Mouse (Mus musculus) right cerebral cortex, adult 18-20 months (tissue): ENCODE results near the gene Vipr2.

Experiments used
- DNase-seq: peaks from one replicate; pipeline ENCODE4 v3.0.0; 2022; ENCODE audit warnings: mixed read lengths

The Vipr2 gene

DNA sequence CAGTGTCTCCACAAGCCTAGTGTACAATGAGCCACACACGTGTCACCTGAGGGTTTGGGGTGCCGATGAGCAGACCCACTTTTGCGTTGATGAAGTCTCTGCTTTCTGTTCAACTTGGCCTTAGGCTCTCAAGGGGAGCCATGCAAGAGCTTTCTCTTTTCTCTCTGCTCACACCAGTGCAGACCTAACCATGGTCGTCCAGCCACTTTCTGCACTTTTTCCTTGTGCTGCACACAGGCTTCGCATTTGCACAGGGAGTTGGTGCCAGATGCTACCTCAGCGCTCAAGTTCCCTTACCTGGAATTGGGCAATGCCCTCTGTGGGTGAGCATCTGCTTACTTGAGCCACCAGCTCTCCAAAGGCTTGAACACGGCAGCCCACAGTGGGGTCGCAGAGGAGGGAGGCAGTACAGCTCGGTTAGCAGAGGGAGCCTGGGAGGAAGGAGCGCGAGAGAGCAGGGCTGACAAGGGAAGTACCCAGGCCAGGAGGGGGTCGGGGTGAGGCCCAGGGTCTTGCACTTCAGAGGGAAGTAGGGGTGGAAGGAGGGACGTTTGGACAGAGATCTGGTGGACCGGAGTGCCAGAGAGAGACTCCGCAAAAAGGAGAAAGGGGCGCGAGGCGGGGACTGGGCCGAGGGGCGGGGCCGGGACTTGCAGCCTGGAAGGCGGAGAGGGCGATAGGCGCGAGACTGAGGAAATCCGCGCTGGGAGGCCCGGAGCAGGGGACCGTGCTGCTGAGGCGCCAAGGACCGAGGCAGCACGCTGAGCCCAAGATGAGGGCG, at the start of gene Vipr2:
Vipr2 (plus strand) TSS at position 653 of the 781 bp plus-strand sequence.
- DNase-seq, result no peak

DNA sequence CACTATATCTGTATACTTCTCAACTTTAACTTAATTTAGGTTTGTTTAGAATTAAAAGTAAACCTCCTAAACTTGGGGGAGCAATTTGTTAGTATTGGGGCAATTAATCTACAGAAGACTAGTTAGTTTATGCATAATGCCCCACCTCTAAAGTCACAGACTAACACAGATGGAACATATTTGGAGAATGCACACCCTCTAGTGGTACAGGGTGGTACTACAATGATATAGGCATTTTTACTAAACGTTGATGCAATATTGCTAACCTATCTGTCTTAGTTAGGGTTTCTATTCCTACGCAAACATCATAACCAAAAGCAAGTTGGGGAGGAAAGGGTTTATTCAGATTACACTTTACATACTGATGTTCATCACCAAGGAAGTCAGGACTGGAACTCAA, 49.4 kb upstream of the Vipr2 start:
- no peak for DNase-seq

DNA sequence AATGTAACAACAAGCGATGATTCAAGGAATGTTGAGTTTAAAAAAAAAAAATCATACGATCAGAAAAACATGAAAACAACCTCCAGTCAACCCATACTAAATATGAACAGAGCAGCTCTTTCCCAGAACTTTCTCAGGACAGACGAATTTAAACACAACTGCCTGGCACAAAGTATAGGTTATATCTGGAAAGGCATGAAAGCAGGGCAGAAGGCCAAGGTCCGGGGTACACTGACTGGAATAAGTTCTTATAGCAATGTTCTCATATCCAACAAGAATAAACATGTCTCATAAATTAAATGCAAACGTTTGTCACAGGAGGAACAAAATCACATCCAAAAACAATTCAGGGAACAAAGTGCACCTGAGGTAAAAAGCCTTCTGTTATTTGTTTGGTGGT, 42.2 kb upstream of the Vipr2 start:
- DNase-seq, result no peak

DNA sequence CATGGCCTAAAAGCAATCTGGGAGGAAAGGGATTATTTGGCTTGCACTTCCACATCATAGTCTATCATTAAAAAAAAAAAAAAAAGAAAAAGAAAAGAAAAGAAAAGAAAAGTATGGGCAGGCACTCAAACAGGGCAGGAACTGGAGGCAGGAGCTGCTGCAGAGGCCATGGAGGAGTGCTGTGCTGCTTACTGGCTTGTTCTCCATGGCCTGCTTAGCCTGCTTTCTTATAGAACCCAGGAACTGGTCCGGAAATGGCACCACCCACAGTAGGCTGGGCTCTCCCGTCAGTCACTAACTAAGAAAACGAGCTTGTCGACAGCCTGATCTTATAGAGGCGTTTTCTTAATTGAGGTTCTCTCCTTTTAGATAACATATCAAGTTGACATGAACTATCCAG, 32.7 kb upstream of the Vipr2 start:
- no peak for DNase-seq

DNA sequence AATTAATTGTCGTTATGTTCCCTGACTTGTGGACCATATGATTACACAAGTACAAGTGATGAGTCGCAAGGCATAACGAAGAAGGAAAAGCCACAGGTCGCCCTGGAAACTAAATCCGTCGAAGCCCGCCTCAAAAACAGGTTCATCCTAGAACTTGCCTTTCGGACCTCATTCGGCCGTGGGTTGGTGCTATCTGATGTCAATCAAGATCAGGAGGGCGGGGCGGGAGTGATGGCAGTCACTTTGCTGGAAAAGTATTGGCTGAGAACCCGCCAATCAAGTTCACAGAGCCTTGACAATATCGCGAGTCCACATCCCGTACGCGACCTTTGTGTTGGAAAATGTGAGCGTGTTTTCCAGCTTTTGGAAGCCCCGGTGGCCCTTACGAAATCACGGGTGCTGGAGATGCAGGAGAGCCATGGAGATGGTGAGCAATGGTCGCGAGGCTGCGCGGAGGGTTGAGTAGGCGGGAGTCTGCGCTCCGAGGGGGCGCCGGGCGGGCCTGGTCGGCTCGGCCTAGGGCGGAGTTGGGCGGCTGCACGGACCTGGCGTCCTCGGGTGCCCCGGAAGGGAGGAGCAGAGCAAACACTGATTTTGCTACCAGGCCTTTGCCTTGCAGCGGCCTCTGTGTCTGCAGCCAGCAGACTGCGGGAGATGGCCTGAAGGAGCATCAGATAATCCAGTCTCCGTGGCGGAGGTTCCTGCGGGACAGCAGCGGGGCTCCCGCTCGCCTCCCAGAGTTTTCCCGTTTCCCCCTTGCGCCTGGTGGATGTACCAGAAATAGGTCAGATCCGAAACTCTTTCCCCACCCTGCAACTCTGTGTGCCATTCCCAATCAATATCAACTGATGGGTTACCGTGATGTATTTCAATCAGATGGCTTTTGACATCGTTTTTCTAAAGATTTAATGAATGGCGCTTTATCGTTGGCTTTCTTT, 29.8 kb upstream of the Vipr2 start, which contains the start of gene Zfp386:
Zfp386 (plus strand) TSS at position 285 of the 938 bp plus-strand sequence.
- DNase-seq, result peak; percentile 99

DNA sequence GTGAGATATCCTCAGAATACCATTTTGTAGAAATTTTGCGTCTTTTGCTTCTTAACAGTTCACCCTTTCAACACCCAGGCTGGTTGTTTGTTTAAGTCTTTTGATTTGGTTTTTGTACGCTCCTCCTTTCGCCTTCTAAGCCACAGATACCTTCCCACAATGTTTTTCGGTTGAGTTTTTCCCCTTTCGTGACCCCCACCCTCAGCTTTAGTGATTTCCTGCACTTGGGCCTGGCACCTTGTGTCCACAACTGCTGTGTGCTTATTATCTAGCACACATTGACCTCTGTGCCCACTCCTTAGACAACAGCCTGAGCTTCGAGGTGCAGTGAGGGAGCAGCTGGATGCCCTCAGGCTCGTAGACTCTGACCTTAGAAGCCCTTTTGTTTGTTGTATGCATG, 28.8 kb upstream of the Vipr2 start:
- no peak for DNase-seq

DNA sequence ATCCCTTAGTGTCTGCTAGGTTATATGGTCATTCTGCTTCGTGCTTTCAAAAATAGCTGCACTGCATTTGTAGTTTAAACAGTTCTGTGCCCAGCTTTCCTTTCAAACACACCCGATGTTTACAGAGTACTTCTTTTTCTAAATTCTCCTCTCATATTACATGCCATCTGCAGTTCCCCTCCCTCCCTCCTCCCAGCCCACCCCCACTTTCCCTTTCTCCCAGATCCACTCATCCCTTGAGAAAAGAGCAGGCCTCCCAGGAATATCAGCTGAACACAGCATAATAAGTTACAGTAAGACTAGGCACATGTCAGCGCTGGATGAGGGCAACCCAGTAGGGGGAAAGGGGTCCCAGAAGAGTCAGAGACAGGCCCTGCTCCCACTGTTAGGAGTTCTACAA, 28.3 kb upstream of the Vipr2 start:
- no peak for DNase-seq

DNA sequence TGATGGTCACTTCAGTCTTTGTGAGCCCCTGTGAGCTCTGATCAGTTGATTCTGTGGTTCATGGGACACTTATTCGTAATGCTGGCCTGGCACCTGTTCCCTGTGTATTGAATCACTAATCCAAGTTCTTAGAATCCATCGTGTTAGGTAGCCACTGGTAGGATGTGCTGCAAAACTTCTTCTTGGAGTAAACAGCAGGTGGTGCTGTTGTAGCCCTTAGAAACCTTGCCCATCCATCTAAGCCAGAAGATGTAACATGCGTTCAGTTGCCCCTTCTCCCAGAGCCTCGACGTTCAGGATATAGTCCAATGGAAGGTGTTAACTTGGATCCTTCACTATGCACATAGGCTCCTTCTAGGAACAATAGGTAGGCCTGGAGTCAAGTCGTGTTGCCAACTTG, 27.8 kb upstream of the Vipr2 start:
- DNase-seq, result peak; percentile 12

DNA sequence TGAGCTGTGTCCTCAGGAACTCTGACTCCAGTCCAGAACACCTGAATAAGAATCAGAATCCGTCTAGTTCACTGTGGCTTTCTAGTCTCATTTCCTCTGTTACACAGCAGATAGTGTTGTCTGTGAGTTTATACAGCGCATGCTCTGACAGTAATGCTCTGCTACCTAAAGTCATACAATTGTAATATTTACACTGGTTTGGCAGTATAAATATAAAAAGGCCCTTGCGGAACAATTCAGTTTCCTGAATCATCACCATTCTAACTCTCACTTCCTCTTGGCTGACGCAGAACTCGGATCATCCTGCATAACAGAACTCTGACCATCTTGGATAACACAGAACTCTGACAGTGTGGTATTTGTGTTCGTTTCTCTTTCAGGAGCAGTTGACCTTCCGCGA, 23.2 kb upstream of the Vipr2 start:
- DNase-seq, result no peak

DNA sequence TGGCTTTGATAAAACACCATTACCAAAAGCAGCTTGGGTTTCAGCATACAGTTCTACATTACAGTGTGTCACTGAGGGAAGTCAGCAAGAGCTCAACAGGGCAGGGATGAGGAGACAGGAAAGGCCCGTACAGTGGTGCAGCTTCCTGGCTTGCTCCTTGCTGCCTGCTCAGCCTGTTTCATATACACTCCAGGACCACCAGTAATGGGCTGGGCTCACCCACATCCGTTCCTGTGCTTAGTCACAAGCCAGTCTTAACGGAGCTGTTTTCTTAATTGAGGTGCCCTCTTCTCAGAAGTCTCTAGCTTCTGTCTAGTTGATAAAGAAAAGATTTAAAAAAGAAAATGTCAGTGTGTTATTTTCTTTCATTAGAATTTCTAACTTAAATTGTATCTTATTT, 21.4 kb upstream of the Vipr2 start:
- DNase-seq, result no peak

DNA sequence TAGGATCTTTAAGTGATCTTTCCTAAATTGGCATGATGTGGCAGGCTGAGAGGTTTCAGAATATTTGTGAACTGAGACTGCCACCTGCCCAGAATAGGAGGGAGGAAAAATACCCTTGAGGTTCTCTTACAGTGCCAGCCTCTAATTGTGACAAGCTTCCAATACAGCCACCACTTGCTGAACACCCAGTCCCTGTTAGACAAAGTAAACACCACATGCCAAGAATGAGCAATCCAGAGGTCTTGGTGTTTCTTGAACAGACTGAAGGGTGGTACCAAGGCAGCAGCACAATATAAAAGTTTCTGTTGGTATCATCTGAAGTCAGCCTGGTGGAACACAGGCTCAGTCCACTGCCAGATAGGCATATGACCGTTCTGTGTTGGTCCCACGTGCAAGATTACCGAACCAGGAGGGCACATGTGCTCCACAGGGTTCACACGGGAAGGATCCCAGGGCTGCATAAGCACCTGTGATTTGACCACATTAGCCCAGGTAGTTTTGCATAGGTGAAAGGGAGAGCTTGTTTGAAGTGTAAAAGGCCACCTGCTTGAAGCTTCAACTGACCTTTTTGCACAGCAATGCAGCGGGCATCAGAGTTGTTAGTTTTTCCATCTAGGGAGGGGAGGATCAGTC, 15.8 kb upstream of the Vipr2 start:
- DNase-seq, result no peak

DNA sequence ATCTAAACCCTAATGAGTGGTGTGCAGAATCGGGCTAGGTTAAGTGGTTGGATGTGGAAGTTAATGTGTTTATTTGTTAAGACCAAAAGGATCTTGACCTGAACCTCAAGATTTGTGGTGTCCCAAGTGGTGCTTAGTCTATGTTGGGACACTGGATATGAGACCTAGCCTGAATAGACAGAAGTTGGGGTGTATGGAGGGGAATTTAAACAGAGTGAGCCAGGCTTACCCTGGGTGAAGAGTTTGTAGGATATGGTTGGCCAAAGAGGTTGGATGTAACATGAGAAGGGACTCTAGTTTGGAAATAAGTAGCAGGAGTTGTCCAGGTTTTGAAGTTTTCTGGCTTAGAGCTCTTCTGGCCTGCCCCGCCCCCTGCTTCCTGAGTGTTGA, 15.3 kb upstream of the Vipr2 start:
- DNase-seq, result no peak

DNA sequence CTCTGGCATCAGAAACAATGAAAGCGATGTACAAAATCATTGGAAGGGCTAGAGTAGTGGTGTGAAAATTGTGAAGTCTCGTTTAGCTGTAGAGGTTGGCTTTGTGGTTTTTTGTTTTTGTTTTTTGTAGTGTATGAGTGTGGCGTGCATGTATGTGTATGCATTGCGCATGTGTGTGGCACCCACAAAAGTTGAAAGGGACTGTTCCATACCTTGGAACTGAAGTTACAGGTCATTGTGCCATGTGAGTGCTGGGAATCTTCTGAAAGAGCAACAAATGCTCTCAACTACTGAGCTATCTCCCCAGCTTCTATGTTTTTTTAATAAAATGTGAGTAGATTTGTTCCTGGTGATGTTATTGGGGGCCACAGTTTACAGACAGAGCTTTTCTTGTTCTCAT, 14.5 kb upstream of the Vipr2 start:
- DNase-seq, result no peak

DNA sequence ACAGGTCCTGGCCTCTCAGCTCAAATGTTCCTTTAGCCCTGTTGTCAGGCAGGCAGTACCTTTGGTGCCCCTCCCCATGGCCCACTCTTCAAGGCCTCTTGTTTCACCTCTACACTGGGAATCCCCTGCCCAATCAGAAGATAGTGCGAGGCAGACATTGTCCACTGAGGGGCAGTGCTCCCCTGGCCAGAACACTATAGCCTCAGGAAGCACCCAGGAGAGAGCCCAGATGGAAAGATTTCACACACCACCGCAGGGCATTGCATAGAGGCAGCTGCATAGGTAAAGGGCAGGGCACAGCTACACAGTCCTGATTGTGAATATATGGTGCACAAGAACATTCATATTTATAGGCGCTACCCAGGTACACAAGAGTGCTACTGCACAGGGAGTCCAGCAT, 6.5 kb upstream of the Vipr2 start:
- DNase-seq, result peak; percentile 21

DNA sequence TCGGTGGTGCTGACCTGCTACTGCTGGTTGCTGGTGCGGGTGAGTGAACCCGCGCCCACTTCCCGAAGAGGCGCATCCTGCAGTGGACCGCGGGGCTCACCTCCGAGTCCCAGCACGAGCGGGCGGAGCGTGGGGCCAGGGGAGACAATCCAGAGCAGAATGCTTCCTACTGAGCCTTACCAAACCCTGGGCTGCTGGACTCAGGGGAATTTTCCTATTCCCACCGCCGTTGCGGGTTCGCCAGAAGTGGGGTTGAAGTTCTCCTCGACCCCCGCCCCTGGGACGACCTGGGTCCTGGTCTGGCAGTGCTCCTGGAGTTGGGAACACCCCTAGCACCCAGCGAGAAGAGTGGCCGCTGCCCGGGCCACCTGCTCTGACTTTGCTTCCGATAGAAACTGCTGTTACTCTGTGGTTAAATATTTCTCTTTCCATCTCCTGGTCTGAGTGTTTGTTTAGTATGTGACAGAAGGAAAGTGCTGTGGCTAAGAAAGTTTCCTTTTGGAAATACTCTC, 385 bp downstream of the Vipr2 start:
- no peak for DNase-seq

DNA sequence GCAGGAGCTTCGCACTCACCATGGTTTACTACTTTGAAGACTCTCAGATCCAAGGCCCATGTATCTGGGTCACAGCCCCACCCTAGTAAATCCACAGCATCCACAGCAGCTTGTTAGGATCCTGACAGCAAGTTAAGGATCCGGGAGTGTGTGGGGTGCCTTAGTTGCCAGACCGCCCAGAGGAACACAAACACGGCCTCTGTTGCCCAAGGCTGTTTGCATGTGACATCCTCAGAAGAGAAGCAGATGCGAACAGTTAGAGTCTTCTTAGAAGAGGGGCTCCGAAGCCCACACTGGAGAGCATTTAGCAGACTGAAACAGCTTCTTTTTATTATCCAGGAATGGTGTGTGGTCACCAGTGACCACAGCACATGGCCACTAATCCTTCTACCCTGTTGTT, 5.6 kb downstream of the Vipr2 start:
- no peak for DNase-seq

DNA sequence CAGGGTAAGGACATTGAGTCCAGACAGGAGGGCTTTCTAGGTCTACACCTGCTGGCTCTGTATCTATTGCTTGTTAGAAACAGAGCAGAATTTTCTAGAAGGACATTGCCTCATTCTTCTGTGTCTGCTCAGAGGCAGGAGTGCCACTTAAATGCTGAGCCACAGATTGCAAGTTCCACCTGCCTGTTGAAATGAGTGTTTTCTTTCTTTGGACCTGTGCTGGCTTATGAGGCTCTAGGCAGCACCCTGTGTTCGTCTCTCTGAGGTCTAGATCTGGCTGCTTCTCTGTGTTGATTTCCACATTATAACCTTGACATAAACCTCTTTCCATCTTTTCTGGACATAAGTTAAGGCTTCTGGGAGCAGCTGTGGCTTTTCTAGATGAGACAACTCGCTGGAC, 6.8 kb downstream of the Vipr2 start:
- DNase-seq, result no peak

DNA sequence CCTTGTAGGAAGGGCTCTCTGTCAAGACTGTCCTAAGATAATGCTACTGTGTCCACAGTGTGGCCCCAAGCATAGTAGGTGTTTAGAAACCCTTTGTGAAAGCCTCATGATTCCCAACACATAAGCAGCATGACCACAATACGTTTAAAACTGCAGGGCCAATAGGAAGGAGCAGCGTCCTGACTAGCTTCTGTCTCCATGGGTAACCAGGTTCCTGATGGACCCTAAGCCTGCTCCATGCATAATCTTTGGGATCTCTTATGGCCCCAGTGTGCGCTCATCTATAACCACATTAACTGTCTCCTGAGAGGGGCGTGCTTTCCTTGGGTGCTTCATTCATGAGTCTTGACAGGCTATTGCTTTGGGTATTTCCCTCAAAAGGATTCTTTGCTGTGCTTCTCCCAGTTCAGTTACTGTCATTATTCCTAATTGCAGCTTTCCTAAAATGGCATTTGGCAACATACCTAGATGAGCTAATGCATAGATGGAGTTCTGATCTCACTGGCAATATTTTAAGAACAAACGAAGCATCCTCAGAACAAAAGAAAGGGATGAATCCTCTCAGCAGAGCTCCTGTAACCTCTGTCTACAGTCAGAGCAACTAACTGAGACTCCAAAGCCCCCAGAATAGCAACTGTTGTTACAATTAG, 9.6 kb downstream of the Vipr2 start:
- no peak for DNase-seq

DNA sequence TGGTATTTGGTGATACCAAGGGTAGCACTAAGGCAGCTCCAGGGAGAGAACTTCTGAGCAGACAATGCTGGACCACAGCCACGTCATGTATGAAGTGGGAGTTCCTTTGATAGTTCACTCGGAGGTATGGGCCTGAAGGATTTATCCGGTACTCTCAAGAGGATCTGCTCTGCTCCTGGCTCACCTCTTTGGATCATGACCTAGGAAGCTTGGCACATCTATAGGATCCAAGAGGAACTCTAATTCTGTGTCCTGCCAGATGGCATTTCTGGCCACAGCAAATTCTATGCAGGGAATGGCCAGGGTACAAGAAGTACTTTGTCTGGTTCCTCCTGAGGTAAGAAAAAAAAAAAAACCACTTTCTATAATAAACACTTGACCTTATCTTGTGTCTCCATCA, 12.3 kb downstream of the Vipr2 start:
- no peak for DNase-seq

DNA sequence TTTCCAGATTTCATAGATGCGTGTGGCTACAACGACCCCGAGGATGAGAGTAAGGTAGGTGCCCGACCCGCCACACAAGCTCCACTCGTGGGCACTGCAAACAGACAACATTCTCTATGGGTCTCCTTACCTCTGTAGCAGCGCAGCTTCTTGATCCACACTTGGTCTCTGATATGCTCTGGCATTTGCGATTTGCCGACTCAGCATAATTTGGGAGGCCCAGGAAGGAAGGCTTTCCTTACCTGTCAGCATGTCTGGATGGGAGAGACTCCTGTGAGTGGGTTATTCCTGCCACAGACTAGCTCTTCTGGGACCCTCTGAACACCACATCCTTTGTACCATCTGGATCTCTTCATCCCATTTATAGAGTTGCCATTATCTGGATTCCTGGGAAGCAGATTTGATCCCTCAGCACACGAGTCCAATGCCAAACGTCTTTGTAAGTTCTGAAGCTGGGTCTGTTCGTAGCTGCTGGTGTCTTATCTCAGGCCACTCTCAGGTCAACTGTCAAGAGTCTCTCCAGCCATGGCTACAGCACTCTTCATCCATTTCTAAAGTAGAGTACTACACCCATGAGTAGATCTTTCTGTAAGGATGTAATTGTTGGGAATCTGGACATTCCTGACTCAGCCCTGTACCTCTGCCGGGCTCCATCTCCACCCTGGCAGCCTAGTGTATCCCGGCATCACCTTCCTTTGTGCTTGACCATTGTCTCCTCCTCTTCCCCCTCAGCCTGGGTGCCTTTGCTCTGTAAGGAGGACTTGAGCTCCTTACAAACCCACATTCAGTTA, 17.4 kb downstream of the Vipr2 start:
- no peak for DNase-seq

DNA sequence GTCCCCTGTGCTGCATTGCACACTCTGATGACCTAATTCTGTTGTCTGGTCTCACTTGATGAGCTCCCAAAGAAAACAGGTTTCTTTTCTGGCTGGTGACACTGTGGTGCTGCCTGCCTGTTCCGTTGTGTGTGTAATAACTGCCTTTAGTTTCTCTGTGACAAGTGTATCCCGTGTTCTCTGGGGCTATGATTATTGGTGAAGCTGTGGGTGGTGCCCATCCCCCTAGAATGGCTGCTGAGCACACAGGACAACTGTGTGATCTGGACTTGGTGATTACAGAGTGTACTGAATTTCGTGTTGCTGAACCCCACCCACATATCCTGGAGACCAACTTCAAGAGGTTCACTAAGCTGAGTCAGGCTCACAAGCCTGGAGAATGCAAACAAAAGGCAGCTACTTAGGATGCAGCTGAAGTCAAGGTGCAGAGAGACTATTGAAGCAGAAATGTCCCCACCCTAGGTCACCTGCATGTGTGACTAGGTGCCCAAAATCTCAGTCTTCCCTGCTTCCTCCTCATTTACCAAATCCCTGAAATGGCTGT, 18.9 kb downstream of the Vipr2 start:
- no peak for DNase-seq

DNA sequence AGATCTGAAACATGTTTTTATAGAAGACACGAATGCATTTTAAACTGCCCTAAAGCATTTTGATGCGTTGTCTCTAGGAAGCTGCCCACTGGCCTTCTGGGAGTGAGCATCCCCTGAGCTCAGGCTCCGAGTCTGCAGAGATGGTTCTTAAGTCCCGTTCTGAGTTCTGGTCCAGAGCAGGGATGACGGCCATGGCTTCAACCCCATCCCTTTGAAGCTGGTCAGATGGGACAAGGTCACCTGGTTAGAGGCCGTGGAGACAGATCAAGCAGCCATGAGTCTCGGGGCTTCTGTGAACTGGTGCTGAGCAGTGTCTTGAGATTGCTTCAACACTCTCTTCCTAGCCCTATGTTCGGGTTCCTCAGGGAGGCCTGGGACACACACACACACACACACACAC, 19.6 kb downstream of the Vipr2 start:
- no peak for DNase-seq
